Comparison of ENCODE assay signal across 8 mouse cellular contexts in genomic region chr13:12702111-12702803, GRCm38 (mm10).
DNase-seq lines count a peak whose midpoint lies in the region; ATAC-seq and TF ChIP-seq lines count a peak whose summit lies in the region.
"Not testable (repeated sequence)": the region's sequence is repeated elsewhere in the genome, so short reads cannot be mapped to it uniquely, and the experiment has no call there.

No protein-coding gene starts in this region.

- DNase-seq in ZHBTc4 (ENCODE audit: low read depth, low spot score): peak; percentile 34
- peak; percentile 49 for DNase-seq in forebrain, embryonic 11.5 days (ENCODE audit: low spot score)
- peak; percentile 70 to 72 for DNase-seq in heart, adult 2 months
- DNase-seq in hindbrain, embryonic 10.5 days (ENCODE audit: low spot score): peak; percentile 18
- peak; percentile 5 for DNase-seq in right cerebral cortex, postnatal 25 days

- H3K27me3 ChIP-seq in forebrain, embryonic 11.5 days (ENCODE audit: control insufficient read depth, insufficient read depth, low read length); heart, adult 2 months (ENCODE audit: control insufficient read depth, insufficient read depth, low read length); hindbrain, embryonic 10.5 days (ENCODE audit: insufficient read depth, poor library complexity, severe bottlenecking); kidney, embryonic 15.5 days; liver, embryonic 12.5 days (replicated peaks); midbrain, embryonic 12.5 days: not testable (repeated sequence)

- WGBS in forebrain, embryonic 11.5 days: 0% methylated on average over 26 of the region's 46 CpGs
- under 1% methylated on average over 33 of the region's 46 CpGs for WGBS in heart, adult 2 months
- WGBS in hindbrain, embryonic 10.5 days: 1% methylated on average over 34 of the region's 46 CpGs
- WGBS in kidney, embryonic 15.5 days: 2% methylated on average over 27 of the region's 46 CpGs
- WGBS in liver, embryonic 12.5 days (ENCODE audit: insufficient replicate concordance): 1% methylated on average over 30 of the region's 46 CpGs
- WGBS in midbrain, embryonic 12.5 days: 2% methylated on average over 30 of the region's 46 CpGs

- H3K4me1 ChIP-seq in forebrain, embryonic 11.5 days (replicated peaks; ENCODE audit: control insufficient read depth, insufficient read depth, low read length); heart, adult 2 months (ENCODE audit: control insufficient read depth, insufficient read depth, low read length); hindbrain, embryonic 10.5 days (replicated peaks); kidney, embryonic 15.5 days; liver, embryonic 12.5 days; midbrain, embryonic 12.5 days: not testable (repeated sequence)

- not testable (repeated sequence) for H3K9ac ChIP-seq in forebrain, embryonic 11.5 days (ENCODE audit: low read length); kidney, embryonic 15.5 days; liver, embryonic 12.5 days; midbrain, embryonic 12.5 days (replicated peaks)
- peak overlapping the region; percentile 30; the same call in 1 of the 2 replicates for H3K9ac ChIP-seq in heart, adult 2 months (ENCODE audit: low read depth, low read length)

- TF ChIP-seq EP300 in heart, adult 2 months (IDR thresholded peaks at IDR 0.05; ENCODE audit: insufficient read depth, low read depth, low read length): not testable (repeated sequence)

- not testable (repeated sequence) for H3K36me3 ChIP-seq in forebrain, embryonic 11.5 days (ENCODE audit: control insufficient read depth, insufficient read depth, low read length); heart, adult 2 months (ENCODE audit: control insufficient read depth, insufficient read depth, low read length); hindbrain, embryonic 10.5 days; kidney, embryonic 15.5 days; liver, embryonic 12.5 days; midbrain, embryonic 12.5 days

- TF ChIP-seq POLR2A in heart, adult 2 months (IDR thresholded peaks at IDR 0.05; ENCODE audit: insufficient read depth, low read depth, low read length): not testable (repeated sequence)

- not testable (repeated sequence) for H3K27ac ChIP-seq in forebrain, embryonic 11.5 days (ENCODE audit: low read depth, low read length); hindbrain, embryonic 10.5 days; kidney, embryonic 15.5 days; liver, embryonic 12.5 days; midbrain, embryonic 12.5 days (replicated peaks)
- peak overlapping the region; percentile 49; the same call in 1 of the 2 replicates for H3K27ac ChIP-seq in heart, adult 2 months

- H3K4me3 ChIP-seq in forebrain, embryonic 11.5 days (ENCODE audit: low read depth, low read length): 0 out of 2 replicates have a peak overlapping the region, but pooled peaks have one; percentile 12
- peak overlapping the region; percentile 47 for H3K4me3 ChIP-seq in heart, adult 2 months
- H3K4me3 ChIP-seq in hindbrain, embryonic 10.5 days: peak overlapping the region; percentile 37
- H3K4me3 ChIP-seq in kidney, embryonic 15.5 days (replicated peaks): peak overlapping the region; percentile 35
- H3K4me3 ChIP-seq in liver, embryonic 12.5 days: peak overlapping the region; percentile 25
- H3K4me3 ChIP-seq in midbrain, embryonic 12.5 days: peak overlapping the region; percentile 27

- not testable (repeated sequence) for H3K9me3 ChIP-seq in forebrain, embryonic 11.5 days (ENCODE audit: control insufficient read depth, low read length); hindbrain, embryonic 10.5 days; kidney, embryonic 15.5 days (replicated peaks); liver, embryonic 12.5 days (replicated peaks); midbrain, embryonic 12.5 days

- H3K79me2 ChIP-seq in heart, adult 2 months (replicated peaks; ENCODE audit: control insufficient read depth, insufficient read depth, low read length): not testable (repeated sequence)

- ATAC-seq in forebrain, embryonic 11.5 days (replicated peaks; ENCODE audit: low FRiP score): peak; percentile 79
- ATAC-seq in kidney, embryonic 15.5 days (replicated peaks; ENCODE audit: low FRiP score): peak; percentile 80
- peak; percentile 31 for ATAC-seq in liver, embryonic 12.5 days
- peak; percentile 67 for ATAC-seq in midbrain, embryonic 12.5 days (ENCODE audit: low FRiP score, low read depth)

- intact Hi-C loops in heart, adult 2 months (cut with DNase I): not testable (repeated sequence)

- H3K4me2 ChIP-seq in forebrain, embryonic 11.5 days (ENCODE audit: low read depth, low read length, severe bottlenecking): peak overlapping the region; percentile 21; the same call in 1 of the 2 replicates
- peak overlapping the region; percentile 53 for H3K4me2 ChIP-seq in kidney, embryonic 15.5 days
- peak overlapping the region; percentile 46 for H3K4me2 ChIP-seq in liver, embryonic 12.5 days
- H3K4me2 ChIP-seq in midbrain, embryonic 12.5 days (replicated peaks): peak overlapping the region; percentile 42

- not testable (repeated sequence) for TF ChIP-seq CTCF in heart, adult 2 months (IDR thresholded peaks at IDR 0.05)

Comparison
In these comparisons a context has a peak if more than half of its experiments do, and no peak if none do; other contexts are left out.
1. DNase-seq: peak in every context shown above with its lines; median percentile 71 in heart, adult 2 months; 49 in forebrain, embryonic 11.5 days; 34 in ZHBTc4; 18 in hindbrain, embryonic 10.5 days; 5 in right cerebral cortex, postnatal 25 days.